Mouse (Mus musculus): ENCODE results near the gene Sbk3. TPM values are rescaled to one million over a fixed set of nuclear protein-coding genes. Genes with fewer than 3 reads are reported as not detected.

The Sbk3 gene
- polyA plus RNA-seq, 1 experiment from 2014 or later: 0.12 TPM

- Histone ChIP-seq H3K27me3 (replicated peaks) (peaks cover 31% of the 10 kb centered on the region), H3K4me3 (no peak overlapping the region), H3K27ac (replicated peaks) (no peak overlapping the region), H3K9me3 (no peaks in the 10 kb centered on the region), H3K4me1 (0 out of 2 replicates have a peak, but pooled peaks cover under 1% of the 10 kb centered on the region), H3K4me2 (no peak overlapping the region), H3K36me3 (peaks cover 21% of the 10 kb centered on the region), H3K9ac (no peak overlapping the region)
- ATAC-seq (ENCODE audit: extremely low read depth, insufficient number of reproducible peaks, low FRiP score, low TSS enrichment): no peak
- WGBS: 26% methylated on average over 2 of the region's 2 CpGs
These were observed 17.3 kb upstream of the Sbk3 start for GRCm38 (mm10) chr7:4988250-4988649.

- no peak for ATAC-seq (ENCODE audit: extremely low read depth, insufficient number of reproducible peaks, low FRiP score, low TSS enrichment)
- 83% methylated on average over 7 of the region's 7 CpGs for WGBS
These were observed 5.9 kb upstream of the Sbk3 start for GRCm38 (mm10) chr7:4976832-4977231.

DNA sequence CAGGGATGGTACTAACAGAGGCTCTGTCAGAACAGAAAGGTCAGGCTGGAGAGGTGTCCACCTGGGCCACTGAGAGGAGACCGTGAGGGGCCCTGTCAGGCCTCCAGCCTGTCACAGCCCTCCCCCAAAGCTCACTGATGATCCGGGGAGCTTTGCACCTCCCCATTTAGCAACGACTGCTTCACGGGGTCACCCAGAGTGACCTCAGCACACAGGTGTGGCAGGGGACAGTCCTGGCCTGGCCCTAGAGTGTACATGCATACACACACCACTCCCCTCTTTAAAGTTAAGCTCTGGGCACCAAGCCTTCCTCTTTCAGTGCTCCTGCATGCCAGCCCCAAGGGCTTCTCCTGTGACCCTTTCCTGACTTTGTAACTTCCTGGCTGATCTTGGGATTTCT lies 4.5 kb upstream of the Sbk3 start:
- Histone ChIP-seq H3K4me3 (no peak overlapping the region), H3K4me2 (no peak overlapping the region), H3K4me1 (peaks cover 24% of the 10 kb centered on the region), H3K36me3 (no peaks in the 10 kb centered on the region), H3K27ac (replicated peaks) (no peak overlapping the region), H3K9me3 (no peaks in the 10 kb centered on the region), H3K27me3 (replicated peaks) (no peaks in the 10 kb centered on the region), H3K9ac (no peak overlapping the region)
- no peak for ATAC-seq (ENCODE audit: extremely low read depth, insufficient number of reproducible peaks, low FRiP score, low TSS enrichment)
- WGBS: 43% methylated on average over 4 of the region's 4 CpGs

More at GRCm38 (mm10) chr7:4976832-4977231, 5.9 kb upstream of the Sbk3 start:
- no peaks in the 10 kb centered on the region for H3K27me3 ChIP-seq (replicated peaks)
- no peak overlapping the region for H3K4me2 ChIP-seq
- no peaks in the 10 kb centered on the region for H3K36me3 ChIP-seq
- H3K9ac ChIP-seq: no peak overlapping the region
- no peak overlapping the region for H3K4me3 ChIP-seq
- no peaks in the 10 kb centered on the region for H3K9me3 ChIP-seq
- peaks cover 23% of the 10 kb centered on the region for H3K4me1 ChIP-seq
- no peak overlapping the region for H3K27ac ChIP-seq (replicated peaks)

- Histone ChIP-seq H3K4me1 (peaks cover 14% of the 10 kb centered on the region), H3K9ac (peak overlapping the region; percentile 47; the same call in 1 of the 2 replicates), H3K4me3 (no peak overlapping the region), H3K27me3 (replicated peaks) (no peaks in the 10 kb centered on the region; the same call in 1 of the 2 replicates), H3K4me2 (peak overlapping the region; percentile 34), H3K27ac (replicated peaks) (peak overlapping the region; percentile 54), H3K36me3 (no peaks in the 10 kb centered on the region), H3K9me3 (no peaks in the 10 kb centered on the region)
- ATAC-seq (ENCODE audit: extremely low read depth, insufficient number of reproducible peaks, low FRiP score, low TSS enrichment): peak; percentile 58; the same call in 1 of the 2 replicates
- 38% methylated on average over 18 of the region's 18 CpGs for WGBS
These were observed 1.5 kb upstream of the Sbk3 start for GRCm38 (mm10) chr7:4972321-4973047.

GRCm38 (mm10) chr7:4971710-4972109 lies 742 bp upstream of the Sbk3 start:
- 16% methylated on average over 7 of the region's 7 CpGs for WGBS

GRCm38 (mm10) chr7:4964988-4965387 lies 6.0 kb downstream of the Sbk3 start:
- no peak overlapping the region for H3K9ac ChIP-seq
- no peak overlapping the region for H3K4me2 ChIP-seq
- no peaks in the 10 kb centered on the region for H3K9me3 ChIP-seq
- no peak overlapping the region for H3K4me3 ChIP-seq
- H3K36me3 ChIP-seq: no peaks in the 10 kb centered on the region
- H3K27me3 ChIP-seq (replicated peaks): peaks cover 16% of the 10 kb centered on the region; the same call in 1 of the 2 replicates
- no peak for ATAC-seq (ENCODE audit: extremely low read depth, insufficient number of reproducible peaks, low FRiP score, low TSS enrichment)
- no peak overlapping the region for H3K27ac ChIP-seq (replicated peaks)
- 74% methylated on average over 5 of the region's 5 CpGs for WGBS
- H3K4me1 ChIP-seq: 0 out of 2 replicates have a peak, but pooled peaks cover 3% of the 10 kb centered on the region

More at GRCm38 (mm10) chr7:4971710-4972109, 742 bp upstream of the Sbk3 start:
- no peaks in the 10 kb centered on the region; the same call in 1 of the 2 replicates for H3K27me3 ChIP-seq (replicated peaks)
- H3K27ac ChIP-seq (replicated peaks): peak overlapping the region; percentile 54
- H3K4me2 ChIP-seq: no peak overlapping the region
- no peaks in the 10 kb centered on the region for H3K9me3 ChIP-seq
- peak overlapping the region; percentile 28; the same call in 1 of the 2 replicates for H3K9ac ChIP-seq
- no peaks in the 10 kb centered on the region for H3K36me3 ChIP-seq
- no peak overlapping the region for H3K4me3 ChIP-seq
- ATAC-seq (ENCODE audit: extremely low read depth, insufficient number of reproducible peaks, low FRiP score, low TSS enrichment): no peak
- H3K4me1 ChIP-seq: peaks cover 14% of the 10 kb centered on the region

DNA sequence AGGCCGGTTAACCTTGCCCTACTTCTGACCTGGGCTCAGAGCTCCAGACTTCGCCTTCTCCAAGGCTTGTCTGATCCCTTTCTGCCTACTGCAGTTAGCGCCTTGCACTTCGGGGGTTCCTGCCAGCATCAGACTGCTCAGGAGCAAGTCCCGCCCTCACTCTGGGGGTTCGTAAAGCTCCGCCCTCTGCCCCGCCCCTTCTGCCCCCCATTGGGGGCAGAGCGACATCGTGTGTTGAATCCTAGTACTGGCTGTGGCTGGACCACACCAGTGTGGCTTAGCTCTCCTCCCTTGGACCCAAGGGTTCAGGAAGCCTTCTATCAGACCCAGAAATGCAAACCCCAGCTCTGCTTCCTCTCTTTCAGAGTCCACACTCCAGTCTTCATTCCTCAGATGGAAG lies 6.7 kb downstream of the Sbk3 start, which contains the start of gene Sbk2:
Sbk2 (minus strand) TSS at position 135 of the 400 bp plus-strand sequence.
- no peak within 1 kb of the TSS for H3K27ac ChIP-seq (replicated peaks)

GRCm38 (mm10) chr7:4963527-4963926 lies 7.4 kb downstream of the Sbk3 start:
- 66% methylated on average over 5 of the region's 5 CpGs for WGBS
- Histone ChIP-seq H3K9ac (peak overlapping the region; percentile 65), H3K27ac (replicated peaks) (no peak overlapping the region), H3K36me3 (no peaks in the 10 kb centered on the region), H3K9me3 (no peaks in the 10 kb centered on the region), H3K4me2 (no peak overlapping the region), H3K4me1 (0 out of 2 replicates have a peak, but pooled peaks cover 3% of the 10 kb centered on the region), H3K4me3 (no peak overlapping the region), H3K27me3 (replicated peaks) (peaks cover 16% of the 10 kb centered on the region; the same call in 1 of the 2 replicates)
- no peak for ATAC-seq (ENCODE audit: extremely low read depth, insufficient number of reproducible peaks, low FRiP score, low TSS enrichment)

More for the DNA sequence above, 6.7 kb downstream of the Sbk3 start, which contains the start of gene Sbk2:
- Histone ChIP-seq H3K4me1 (0 out of 2 replicates have a peak, but pooled peaks cover 3% of the 10 kb centered on the region), H3K4me3 (peak within 1 kb of the TSS; percentile 13; the same call in 1 of the 2 replicates), H3K4me2 (peak within 1 kb of the TSS; percentile 49), H3K36me3 (no peaks in the 10 kb centered on the region), H3K9ac (peak within 1 kb of the TSS; percentile 65), H3K9me3 (no peaks in the 10 kb centered on the region), H3K27me3 (replicated peaks) (peaks cover 16% of the 10 kb centered on the region; the same call in 1 of the 2 replicates)
- WGBS: 4% methylated on average over 10 of the region's 10 CpGs
- ATAC-seq (ENCODE audit: extremely low read depth, insufficient number of reproducible peaks, low FRiP score, low TSS enrichment): peak; percentile 52; the same call in 1 of the 2 replicates

DNA sequence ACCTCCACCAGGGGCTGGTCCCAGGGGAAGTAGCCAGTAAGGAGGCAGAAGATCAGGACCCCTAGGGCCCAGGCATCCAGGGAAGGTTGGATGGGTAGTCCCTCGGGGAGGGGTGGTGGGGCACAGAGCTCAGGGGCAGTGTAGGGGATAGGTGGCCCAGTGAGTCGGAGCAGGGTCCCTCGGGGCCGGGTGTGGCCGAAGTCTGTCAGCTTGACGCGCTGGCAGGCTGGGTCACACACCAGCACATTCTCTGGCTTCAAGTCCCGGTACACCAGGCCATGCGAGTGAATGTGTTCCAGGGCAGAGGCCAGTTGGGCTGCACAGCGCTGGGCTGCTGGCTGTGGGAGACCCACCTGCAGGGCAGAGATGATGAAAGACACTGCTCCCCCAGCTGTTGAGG lies 13.6 kb downstream of the Sbk3 start:
- Histone ChIP-seq H3K4me3 (no peak overlapping the region), H3K9ac (peak overlapping the region; percentile 33; the same call in 1 of the 2 replicates), H3K9me3 (no peaks in the 10 kb centered on the region), H3K27ac (replicated peaks) (no peak overlapping the region), H3K4me2 (no peak overlapping the region), H3K27me3 (replicated peaks) (no peaks in the 10 kb centered on the region), H3K36me3 (no peaks in the 10 kb centered on the region), H3K4me1 (peaks cover 17% of the 10 kb centered on the region)
- no peak for ATAC-seq (ENCODE audit: extremely low read depth, insufficient number of reproducible peaks, low FRiP score, low TSS enrichment)
- 77% methylated on average over 10 of the region's 10 CpGs for WGBS

DNA sequence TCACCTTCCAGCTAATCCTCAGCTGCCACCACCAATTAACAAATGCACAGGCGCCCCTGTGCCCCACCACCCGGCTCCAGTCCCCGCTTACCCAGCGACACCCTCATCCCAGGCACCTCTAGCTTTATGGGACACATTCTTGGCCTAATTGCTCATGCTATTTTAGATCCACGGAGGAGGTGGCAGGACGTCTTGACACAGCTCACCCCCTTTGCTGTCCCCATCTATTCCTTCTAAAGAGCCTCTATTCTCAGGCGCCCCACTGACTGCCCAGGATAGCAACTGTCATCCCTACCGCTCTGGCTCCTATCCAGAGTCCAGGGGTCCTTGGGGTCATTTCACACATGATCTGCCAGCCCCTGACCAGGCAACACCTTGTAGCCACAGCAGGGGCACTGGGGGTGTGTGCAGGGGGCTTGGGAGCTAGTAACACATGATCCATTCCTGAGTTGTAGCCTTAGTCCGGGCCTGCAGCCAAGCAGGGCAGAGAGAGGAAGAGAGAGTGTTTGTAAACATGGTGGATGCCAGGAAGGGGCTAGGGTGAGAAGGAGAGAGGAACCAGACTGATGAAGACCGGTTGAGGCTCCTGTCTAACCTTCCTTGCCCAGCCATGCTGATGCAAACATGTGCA lies 17.0 kb downstream of the Sbk3 start:
- H3K4me1 ChIP-seq: peaks cover 24% of the 10 kb centered on the region
- no peak overlapping the region for H3K4me3 ChIP-seq
- peak; percentile 68; the same call in 1 of the 2 replicates for ATAC-seq (ENCODE audit: extremely low read depth, insufficient number of reproducible peaks, low FRiP score, low TSS enrichment)
- peak overlapping the region; percentile 81 for H3K27ac ChIP-seq (replicated peaks)
- H3K27me3 ChIP-seq (replicated peaks): no peaks in the 10 kb centered on the region
- WGBS: 16% methylated on average over 10 of the region's 10 CpGs
- no peaks in the 10 kb centered on the region for H3K9me3 ChIP-seq
- no peaks in the 10 kb centered on the region for H3K36me3 ChIP-seq
- H3K9ac ChIP-seq: peak overlapping the region; percentile 59; the same call in 1 of the 2 replicates
- H3K4me2 ChIP-seq: peak overlapping the region; percentile 11; the same call in 1 of the 2 replicates
